Mouse (Mus musculus) thymus, adult 2 months (tissue): ENCODE measurements around the gene Tnfsf13b. TPM values are rescaled to one million over a fixed set of nuclear protein-coding genes. Genes with fewer than 3 reads are reported as not detected.
A peak's percentile ranks its signal among the peaks of the same experiment; 100 is the strongest.

ENCODE experiments used
- DNase-seq: peaks from one replicate; pipeline ENCODE4 v3.0.0; 2021
- H3K27ac ChIP-seq: fragments of 200-500 bp; 2 replicates; pipeline ENCODE4 v1.5.1; 2012; ENCODE audit warnings: low read length, control low read depth; ENCODE audit not compliant: control insufficient read depth, insufficient read depth
- H3K27me3 ChIP-seq: fragments of 200-500 bp; 2 replicates; pipeline ENCODE4 v1.6.1; 2012; ENCODE audit warnings: mild to moderate bottlenecking, low read length, moderate library complexity, mixed read lengths; ENCODE audit not compliant: control insufficient read depth, insufficient read depth
- H3K36me3 ChIP-seq: fragments of 200-500 bp; 2 replicates; pipeline ENCODE4 v1.6.1; 2012; ENCODE audit warnings: mild to moderate bottlenecking, low read length, moderate library complexity; ENCODE audit not compliant: control insufficient read depth, insufficient read depth
- H3K4me1 ChIP-seq: fragments of 200-500 bp; replicated peaks from 2 replicates; pipeline ENCODE4 v1.6.1; 2012; ENCODE audit warnings: low read length; ENCODE audit not compliant: control insufficient read depth, insufficient read depth
- H3K4me3 ChIP-seq: fragments of 200-500 bp; 2 replicates; pipeline ENCODE4 v1.5.1; 2012; ENCODE audit warnings: mild to moderate bottlenecking, low read length, control low read depth, moderate library complexity; ENCODE audit not compliant: control insufficient read depth, insufficient read depth
- CTCF ChIP-seq: fragments of 200-500 bp; IDR thresholded peaks from 2 replicates; pipeline ENCODE4 v1.5.1; 2012; ENCODE audit warnings: mild to moderate bottlenecking, control low read depth, low read length, moderate library complexity, borderline replicate concordance; ENCODE audit not compliant: control insufficient read depth, poor library complexity, insufficient read depth; ENCODE audit errors: extremely low read depth
- POLR2A ChIP-seq: fragments of 200-500 bp; IDR thresholded peaks from 2 replicates; pipeline ENCODE4 v1.6.1; 2012; ENCODE audit warnings: mild to moderate bottlenecking, low read length, control low read depth, moderate library complexity; ENCODE audit not compliant: control insufficient read depth, poor library complexity, insufficient read depth; ENCODE audit errors: extremely low read depth
- WGBS: fragments of 180-500 bp; shearing (Covaris S2); methylation state at CpG from one replicate; pipeline ENCODE4 v1.1.7; 2018; 5-methylcytosine and 5-hydroxymethylcytosine counted together
- polyA plus RNA-seq: library from polyadenylated mRNA; depleted of rRNA; stranded (reverse); fragments of >200 nt; gene quantifications from 2 replicates; pipeline ENCODE4 v1.2.3, GENCODE M21; 2012

Tnfsf13b gene
- polyA plus RNA-seq, 1 experiment: 1.7 TPM

DNA sequence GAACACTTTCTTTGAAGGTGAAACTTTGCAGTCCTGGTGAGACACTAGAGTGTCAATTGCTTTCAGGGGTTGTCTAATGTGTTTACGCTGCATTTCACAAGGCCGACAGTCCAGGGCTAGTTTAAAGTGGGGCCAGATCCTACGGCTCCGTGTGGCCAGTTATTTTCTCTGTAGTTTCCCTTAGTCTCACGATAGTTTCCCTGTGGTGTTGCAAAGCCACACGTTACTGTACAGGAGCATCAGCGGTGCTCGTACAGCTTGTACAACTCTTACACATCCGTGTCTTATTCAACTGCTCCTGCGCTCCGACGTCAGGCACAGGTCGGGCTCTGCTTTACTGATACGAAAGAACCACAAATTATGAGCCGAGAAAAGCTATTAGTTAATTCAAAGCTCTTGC, 29.3 kb upstream of the Tnfsf13b start:
- no peak overlapping the region for H3K4me3 ChIP-seq
- TF ChIP-seq POLR2A (no peak), CTCF (no peak)
- peak overlapping the region; percentile 6; the same call in 1 of the 2 replicates for H3K27ac ChIP-seq
- H3K27me3 ChIP-seq: no peaks in the 10 kb centered on the region
- 45% methylated on average over 15 of the region's 15 CpGs for WGBS
- DNase-seq: peak; percentile 14
- H3K36me3 ChIP-seq: peaks cover 19% of the 10 kb centered on the region
- peaks cover 16% of the 10 kb centered on the region for H3K4me1 ChIP-seq

DNA sequence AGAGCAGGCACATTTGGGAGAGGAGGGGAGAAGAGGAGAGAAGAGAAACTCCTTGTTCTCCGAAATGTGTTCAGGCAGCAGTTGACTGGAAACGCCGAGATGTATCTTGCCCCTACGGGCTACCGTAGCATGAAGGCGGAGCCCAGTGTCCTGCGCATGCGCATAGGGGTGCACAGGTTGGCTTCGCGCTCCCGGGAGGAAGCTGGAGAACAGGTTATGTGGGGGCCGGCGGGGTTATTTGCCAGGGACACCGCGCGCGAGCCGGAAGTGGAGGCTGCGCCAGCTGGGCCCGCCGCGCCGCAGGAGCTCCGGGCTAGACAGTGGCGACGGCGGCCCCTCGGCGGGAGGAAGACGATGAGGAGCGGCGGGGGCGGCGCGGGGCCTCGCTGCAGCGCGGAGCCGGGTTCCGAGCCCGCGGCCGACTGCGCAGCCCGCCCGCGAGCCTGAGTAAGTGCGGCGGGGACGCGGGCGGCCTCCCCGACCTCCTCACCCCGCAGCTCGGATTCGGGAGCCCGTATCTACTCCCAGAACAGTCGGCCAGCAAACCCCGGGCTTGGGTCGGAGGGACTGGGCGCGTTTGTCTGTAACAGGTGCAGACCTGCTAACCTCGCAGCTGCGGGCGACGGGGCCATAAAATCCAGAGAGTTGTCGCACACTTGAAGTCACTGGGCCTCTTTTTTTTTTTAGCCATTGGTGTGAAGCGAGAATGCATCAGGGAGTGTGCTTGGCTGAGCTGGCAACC, 28.5 kb upstream of the Tnfsf13b start, which contains the start of the genes Lig4 and Abhd13:
TSS of gene Lig4 (minus strand) at position 114 of the 742 bp plus-strand sequence.
TSS of gene Abhd13 (plus strand) at position 135 of the 742 bp plus-strand sequence.
- H3K4me1 ChIP-seq: peaks cover 14% of the 10 kb centered on the region
- peak within 1 kb of the TSS; percentile 93 for H3K4me3 ChIP-seq
- WGBS: under 1% methylated on average over 68 of the region's 68 CpGs
- no peaks in the 10 kb centered on the region for H3K27me3 ChIP-seq
- TF ChIP-seq CTCF: 0 out of 2 replicates have a peak, but pooled peaks have one; percentile 9
- TF ChIP-seq POLR2A: peak; percentile 76; the same call in 1 of the 2 replicates
- H3K36me3 ChIP-seq: peaks cover 14% of the 10 kb centered on the region
- peak; percentile 100 for DNase-seq
- peak within 1 kb of the TSS; percentile 62 for H3K27ac ChIP-seq

DNA sequence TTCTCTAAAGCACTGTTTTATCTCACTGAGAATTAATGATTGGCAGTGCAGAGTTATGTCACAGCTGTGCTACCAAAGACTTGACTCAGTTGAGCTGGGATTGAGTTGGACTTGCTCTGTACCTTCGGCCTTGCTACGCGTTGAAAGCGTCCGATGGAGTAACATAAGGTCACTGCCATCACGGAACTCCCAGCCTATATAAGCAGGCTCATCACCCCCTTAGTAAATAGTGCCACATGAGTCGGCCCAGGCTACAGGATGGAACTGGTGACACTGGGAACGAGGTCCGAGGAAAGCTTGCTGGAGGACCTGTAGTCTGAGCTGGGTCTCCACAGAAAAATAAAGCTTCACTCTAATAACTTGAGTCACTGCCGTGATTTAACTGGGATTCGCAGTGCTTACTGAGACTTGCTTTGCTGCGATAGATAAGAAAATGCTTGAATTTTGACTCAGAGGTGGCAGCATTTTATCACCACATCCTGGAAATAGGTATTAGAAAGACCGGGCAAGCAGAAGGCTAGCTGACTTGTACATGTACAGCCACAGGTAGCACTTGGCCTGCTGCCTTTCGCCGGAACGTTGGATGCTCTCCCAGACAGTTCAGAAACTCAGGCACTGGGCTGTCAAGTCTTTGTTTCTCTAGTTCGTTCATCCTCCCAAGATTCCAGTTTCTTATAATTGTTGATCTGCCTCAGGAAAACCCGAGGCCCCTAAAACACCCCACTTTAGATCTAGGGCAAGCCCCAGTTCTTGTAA, 27.6 kb upstream of the Tnfsf13b start:
- Histone ChIP-seq H3K27me3 (no peaks in the 10 kb centered on the region), H3K4me3 (peak overlapping the region; percentile 93), H3K27ac (no peak overlapping the region; the same call in none of the 2 replicates), H3K4me1 (peaks cover 12% of the 10 kb centered on the region), H3K36me3 (peaks cover 8% of the 10 kb centered on the region; the same call in 1 of the 2 replicates)
- 57% methylated on average over 18 of the region's 18 CpGs for WGBS
- no peak for TF ChIP-seq POLR2A
- no peak for TF ChIP-seq CTCF
- peak; percentile 9 for DNase-seq

DNA sequence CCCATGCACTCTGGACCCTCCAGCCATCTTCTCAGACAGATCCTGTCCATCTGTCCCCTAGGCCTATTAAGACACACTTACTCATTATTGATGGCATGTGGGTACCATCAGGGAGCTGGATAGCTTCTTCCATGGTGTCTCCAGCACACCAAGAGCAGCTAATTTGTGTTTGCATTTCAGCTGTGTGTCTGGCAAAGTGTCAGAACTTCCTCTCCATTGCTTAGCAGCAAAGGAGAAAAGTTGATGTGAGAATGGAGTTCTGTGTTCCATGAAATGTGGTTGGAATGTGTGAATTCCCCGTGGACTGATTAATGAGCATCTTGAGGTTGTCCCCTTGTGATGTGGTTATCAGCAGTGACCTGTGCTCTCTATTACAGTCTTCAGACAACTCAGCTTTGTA, 26.5 kb upstream of the Tnfsf13b start:
- H3K4me1 ChIP-seq: peaks cover 12% of the 10 kb centered on the region
- H3K27me3 ChIP-seq: no peaks in the 10 kb centered on the region
- 77% methylated on average over 1 of the region's 1 CpGs for WGBS
- no peak overlapping the region for H3K4me3 ChIP-seq
- DNase-seq: no peak
- H3K27ac ChIP-seq: no peak overlapping the region
- peaks cover 11% of the 10 kb centered on the region; the same call in 1 of the 2 replicates for H3K36me3 ChIP-seq
- TF ChIP-seq POLR2A (no peak), CTCF (no peak)

DNA sequence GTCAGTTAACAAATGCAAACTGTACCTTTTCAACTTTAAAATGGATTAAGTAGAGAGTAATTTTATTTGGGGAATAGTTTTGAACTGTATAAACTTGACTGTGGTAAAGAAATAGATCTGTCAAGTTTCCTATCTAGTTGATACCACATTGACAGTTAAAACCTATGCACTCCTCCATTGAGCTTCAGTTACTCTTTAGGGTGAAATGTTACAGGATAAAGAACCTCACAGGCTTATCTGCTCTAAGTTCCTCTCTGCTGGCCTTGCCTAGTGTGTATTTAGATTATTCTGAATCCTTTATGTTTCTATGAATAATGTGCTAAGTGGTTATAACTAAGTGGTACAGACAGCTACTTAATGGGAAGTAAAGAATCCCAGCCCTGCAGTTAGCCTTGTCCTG, 26.1 kb upstream of the Tnfsf13b start:
- no peak overlapping the region for H3K27ac ChIP-seq
- H3K4me3 ChIP-seq: no peak overlapping the region
- TF ChIP-seq POLR2A (no peak), CTCF (no peak)
- no peak for DNase-seq
- peaks cover 12% of the 10 kb centered on the region for H3K4me1 ChIP-seq
- no peaks in the 10 kb centered on the region for H3K27me3 ChIP-seq
- peaks cover 11% of the 10 kb centered on the region; the same call in 1 of the 2 replicates for H3K36me3 ChIP-seq

DNA sequence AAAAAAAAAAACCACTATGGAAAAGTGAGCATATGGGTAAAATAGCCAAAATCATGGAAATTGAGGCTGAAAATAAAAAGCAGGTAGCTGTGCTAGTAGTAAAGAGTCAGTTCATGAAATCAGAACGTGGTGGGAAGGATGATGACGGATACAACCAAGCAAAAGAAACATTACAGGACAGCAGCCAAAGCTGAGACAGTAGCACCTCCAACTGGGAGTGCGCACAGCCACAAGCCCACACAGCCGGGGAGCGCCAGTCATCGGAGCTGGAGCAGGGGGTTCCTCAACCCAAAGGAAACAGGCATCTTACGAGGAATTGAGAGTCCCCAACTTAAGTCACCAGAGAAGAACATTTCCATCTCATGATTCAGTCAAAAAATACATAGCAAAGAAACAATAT, 2.2 kb upstream of the Tnfsf13b start:
- no peaks in the 10 kb centered on the region; the same call in 1 of the 2 replicates for H3K27me3 ChIP-seq
- TF ChIP-seq POLR2A (no peak), CTCF (no peak)
- H3K36me3 ChIP-seq: no peaks in the 10 kb centered on the region
- H3K4me1 ChIP-seq: no peaks in the 10 kb centered on the region
- H3K27ac ChIP-seq: no peak overlapping the region
- WGBS: 86% methylated on average over 7 of the region's 7 CpGs
- no peak overlapping the region for H3K4me3 ChIP-seq
- no peak for DNase-seq
